Mouse (Mus musculus) lung, postnatal 0 days (tissue): ENCODE measurements around the gene Tmem106a.

Experiments
- CTCF ChIP-seq: IDR thresholded peaks from 2 replicates; pipeline ENCODE4 v1.5.1; 2016; ENCODE audit warnings: antibody characterized with exemption, mild to moderate bottlenecking
- EP300 ChIP-seq: IDR thresholded peaks from 2 replicates; pipeline ENCODE4 v1.6.1; 2016; ENCODE audit warnings: antibody characterized with exemption, mild to moderate bottlenecking, control low read depth

DNA sequence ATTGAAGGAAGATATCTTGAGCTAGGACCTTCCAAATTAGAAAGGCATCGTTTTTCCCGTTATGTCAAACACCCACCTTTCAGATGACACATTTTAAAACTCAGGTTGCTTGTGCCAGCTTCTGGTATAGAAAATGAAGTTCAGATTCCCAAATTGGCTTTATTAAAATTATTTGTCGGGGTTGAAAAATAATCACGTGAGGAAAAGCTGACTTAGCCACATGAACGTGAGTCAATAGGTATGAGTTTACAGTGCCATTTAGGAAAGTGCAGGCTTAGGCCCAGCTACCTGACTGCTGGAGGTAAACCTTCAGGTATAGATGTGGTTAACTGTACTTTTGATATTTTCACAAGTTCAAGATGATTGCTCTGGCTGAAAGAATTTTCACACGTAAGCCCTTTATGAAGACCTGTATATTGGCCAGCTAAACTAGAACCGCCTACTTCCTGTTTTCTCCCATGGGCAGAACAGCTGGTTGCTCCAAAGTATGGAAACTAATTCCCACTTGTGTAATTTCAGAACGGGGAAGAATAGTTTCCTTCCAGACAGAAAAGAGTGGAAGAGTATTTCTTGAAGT lies 28.6 kb upstream of the Tmem106a start:
- TF ChIP-seq CTCF (no peak), EP300 (peak; percentile 32)
